Mouse (Mus musculus) myocyte (in vitro differentiated cells): Measurements from ENCODE around the gene Jade1. TPM values are rescaled to one million over a fixed set of nuclear protein-coding genes. Genes with fewer than 3 reads are reported as not detected.
A peak's percentile ranks its signal among the peaks of the same experiment; 100 is the strongest.

Experiments used
- H3K27me3 ChIP-seq: one replicate; pipeline ENCODE4 v1.6.1; 2011; ENCODE audit not compliant: control insufficient read depth, insufficient read depth, insufficient read length
- H3K36me3 ChIP-seq: one replicate; pipeline ENCODE4 v1.6.1; 2011; ENCODE audit not compliant: control insufficient read depth, insufficient read depth
- H3K4me2 ChIP-seq: one replicate; pipeline ENCODE4 v1.6.1; 2011; ENCODE audit warnings: low read depth, control low read depth
- H3K4me3 ChIP-seq: one replicate; pipeline ENCODE4 v1.5.1; 2011; ENCODE audit warnings: mild to moderate bottlenecking, control low read depth, moderate library complexity
- H3K79me2 ChIP-seq: one replicate; pipeline ENCODE4 v1.6.1; 2011; ENCODE audit not compliant: control insufficient read depth, insufficient read depth
- H3ac ChIP-seq: one replicate; pipeline ENCODE4 v1.6.1; 2011; ENCODE audit not compliant: control insufficient read depth, insufficient read length
- CEBPB ChIP-seq: IDR thresholded peaks from 2 replicates; pipeline ENCODE4 v1.6.1; 2011; ENCODE audit warnings: mild to moderate bottlenecking, moderate library complexity; ENCODE audit not compliant: poor library complexity, insufficient read depth, severe bottlenecking
- E2F4 ChIP-seq: IDR thresholded peaks from one replicate; pipeline ENCODE4 v1.6.1; 2011; ENCODE audit warnings: mild to moderate bottlenecking, control low read depth, moderate library complexity; ENCODE audit not compliant: insufficient read depth
- MAX ChIP-seq: IDR thresholded peaks from one replicate; pipeline ENCODE4 v1.6.1; 2011; ENCODE audit warnings: low read depth, mild to moderate bottlenecking, control low read depth
- MYOD1 ChIP-seq, 3 experiments: IDR thresholded peaks; one replicate each; pipeline ENCODE4 v1.6.1; 2011; ENCODE audit warnings: control low read depth in 2 of 3, low read depth in 2 of 3, mild to moderate bottlenecking in 2 of 3, moderate library complexity in 1 of 3; ENCODE audit not compliant: insufficient read length in 2 of 3, control insufficient read depth in 1 of 3
- MYOG ChIP-seq, 3 experiments: IDR thresholded peaks; one replicate each; pipeline ENCODE4 v1.6.1; 2011; ENCODE audit warnings: control low read depth in 2 of 3, low read depth in 2 of 3, mild to moderate bottlenecking in 2 of 3; ENCODE audit not compliant: insufficient read length in 2 of 3, control insufficient read depth in 1 of 3, insufficient read depth in 1 of 3
- POLR2A ChIP-seq: IDR thresholded peaks from one replicate; pipeline ENCODE4 v1.6.1; 2011; ENCODE audit warnings: low read depth, mild to moderate bottlenecking, control low read depth, moderate library complexity; ENCODE audit not compliant: insufficient read length
- POLR2AphosphoS2 ChIP-seq: IDR thresholded peaks from one replicate; pipeline ENCODE4 v1.6.1; 2011; ENCODE audit warnings: low read depth, control low read depth; ENCODE audit not compliant: insufficient read length
- REST ChIP-seq: IDR thresholded peaks from one replicate; pipeline ENCODE4 v1.6.1; 2011; ENCODE audit warnings: mild to moderate bottlenecking, control low read depth, moderate library complexity; ENCODE audit not compliant: insufficient read depth, insufficient read length
- SRF ChIP-seq: IDR thresholded peaks from one replicate; pipeline ENCODE4 v1.6.1; 2011; ENCODE audit warnings: low read depth; ENCODE audit not compliant: control insufficient read depth, insufficient read length
- TCF12 ChIP-seq: IDR thresholded peaks from one replicate; pipeline ENCODE4 v1.6.1; 2011; ENCODE audit warnings: mild to moderate bottlenecking, control low read depth; ENCODE audit not compliant: poor library complexity, insufficient read depth, severe bottlenecking
- TCF3 ChIP-seq: IDR thresholded peaks from one replicate; pipeline ENCODE4 v1.6.1; 2011; ENCODE audit warnings: low read depth, control low read depth; ENCODE audit not compliant: insufficient read length
- USF1 ChIP-seq: IDR thresholded peaks from one replicate; pipeline ENCODE4 v1.6.1; 2011; ENCODE audit warnings: low read depth, mild to moderate bottlenecking, control low read depth, moderate library complexity
- polyA plus RNA-seq: library from polyadenylated mRNA; unstranded; fragments of >200 nt; fragmentation: generic; extraction: Trizol; gene quantifications from one replicate; pipeline ENCODE4 v1.2.1, GENCODE M21; 2012; ENCODE audit warnings: missing spikeins

Gene Jade1
- polyA plus RNA-seq, 1 experiment = 8.8 TPM

DNA sequence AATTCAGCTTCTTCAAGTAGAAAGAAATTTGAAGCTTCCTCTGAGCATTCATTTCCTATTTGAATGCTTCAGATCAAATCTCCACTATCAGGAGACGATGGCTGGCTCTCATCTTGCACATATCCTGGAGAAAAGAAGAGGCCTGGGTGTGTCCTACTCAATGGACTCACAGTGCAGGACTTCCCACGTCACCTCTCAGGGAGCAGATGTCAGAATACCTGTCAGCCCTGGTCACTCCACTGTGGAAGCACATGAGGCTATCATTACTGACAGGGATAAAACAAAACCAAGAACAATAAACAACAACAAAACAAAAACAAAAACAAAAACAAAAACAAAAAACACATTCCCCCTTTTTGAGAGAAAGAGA, 32.5 kb upstream of the Jade1 start:
- Histone ChIP-seq H3K79me2 (no peaks in the 10 kb centered on the region), H3ac (no peak overlapping the region), H3K4me3 (no peak overlapping the region), H3K4me2 (no peak overlapping the region), H3K36me3 (no peaks in the 10 kb centered on the region), H3K27me3 (no peaks in the 10 kb centered on the region)
- TF ChIP-seq MAX (no peak), TCF12 (no peak), MYOG (IDR thresholded peaks at IDR 0.05; ENCODE audit: control insufficient read depth in 1 of 3, insufficient read depth in 1 of 3, insufficient read length in 2 of 3, low read depth in 2 of 3) (no peak), POLR2A (no peak), POLR2AphosphoS2 (no peak), CEBPB (no peak), USF1 (no peak), MYOD1 (IDR thresholded peaks at IDR 0.05; ENCODE audit: control insufficient read depth in 1 of 3, insufficient read length in 2 of 3, low read depth in 2 of 3) (no peak), E2F4 (no peak), REST (no peak)

DNA sequence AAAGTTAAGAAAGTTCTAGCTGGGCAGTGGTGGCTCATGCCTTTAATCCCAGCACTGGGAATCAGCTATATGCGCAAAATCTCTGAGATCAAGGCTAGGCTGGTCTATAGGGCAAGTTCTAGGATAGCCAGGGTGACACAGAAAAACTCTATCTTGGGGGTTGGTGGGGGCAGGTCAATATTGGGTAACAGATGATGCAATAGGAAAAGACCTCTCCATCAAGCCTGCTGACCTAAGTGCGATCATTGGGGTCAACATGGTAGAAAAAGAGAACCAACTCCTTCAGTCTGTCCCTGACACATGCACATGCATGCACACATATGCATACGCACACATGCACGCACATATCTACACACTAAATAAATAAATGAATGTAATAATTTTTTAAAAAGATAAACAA, 32.1 kb upstream of the Jade1 start:
- no peak overlapping the region for H3ac ChIP-seq
- TF ChIP-seq MYOG (IDR thresholded peaks at IDR 0.05; ENCODE audit: control insufficient read depth in 1 of 3, insufficient read depth in 1 of 3, insufficient read length in 2 of 3, low read depth in 2 of 3) (no peak), REST (no peak), USF1 (no peak), POLR2A (no peak), MAX (no peak), E2F4 (no peak), POLR2AphosphoS2 (no peak), CEBPB (no peak), TCF12 (no peak), MYOD1 (IDR thresholded peaks at IDR 0.05; ENCODE audit: control insufficient read depth in 1 of 3, insufficient read length in 2 of 3, low read depth in 2 of 3) (no peak), TCF3 (no peak), SRF (no peak)
- no peaks in the 10 kb centered on the region for H3K27me3 ChIP-seq
- H3K36me3 ChIP-seq = no peaks in the 10 kb centered on the region
- no peak overlapping the region for H3K4me2 ChIP-seq
- no peak overlapping the region for H3K4me3 ChIP-seq
- H3K79me2 ChIP-seq = no peaks in the 10 kb centered on the region

DNA sequence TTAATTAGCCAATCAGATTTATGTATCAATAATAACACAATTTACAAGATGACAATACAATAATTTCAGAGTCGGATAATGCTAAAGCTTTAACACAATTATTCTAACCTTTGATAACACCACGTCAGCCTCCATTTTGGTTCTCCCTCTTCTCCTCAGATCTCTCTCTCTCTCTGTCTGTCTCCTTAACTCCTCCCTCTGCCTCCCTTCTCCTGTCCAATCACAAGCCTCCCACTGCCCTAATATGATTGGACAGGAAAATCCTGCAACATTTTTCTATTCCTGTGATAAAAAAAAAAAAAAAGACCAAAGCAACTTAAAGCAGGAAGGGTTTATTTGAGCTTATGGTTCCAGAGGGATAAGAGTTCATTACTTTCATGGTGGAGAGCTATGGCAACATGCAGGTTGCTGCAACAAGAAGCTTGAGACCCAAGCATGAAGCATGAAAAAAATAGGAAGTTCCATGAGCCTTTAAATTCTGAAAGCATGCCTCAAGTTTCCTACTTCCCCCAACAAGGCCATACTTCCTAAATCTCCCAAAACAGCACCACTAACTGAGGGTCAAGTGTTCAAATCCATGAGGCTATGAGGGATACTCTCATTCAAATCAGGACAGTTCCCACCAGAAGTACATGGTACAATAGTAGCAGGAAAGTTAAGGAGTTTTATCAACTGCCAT, 27.1 kb upstream of the Jade1 start:
- H3K36me3 ChIP-seq = no peaks in the 10 kb centered on the region
- no peak for TF ChIP-seq POLR2AphosphoS2
- TF ChIP-seq MAX = no peak
- TF ChIP-seq TCF12 = no peak
- no peak for TF ChIP-seq SRF
- TF ChIP-seq E2F4 = no peak
- TF ChIP-seq MYOG (IDR thresholded peaks at IDR 0.05; ENCODE audit: control insufficient read depth in 1 of 3, insufficient read depth in 1 of 3, insufficient read length in 2 of 3, low read depth in 2 of 3) = no peak
- no peak for TF ChIP-seq CEBPB
- no peak for TF ChIP-seq MYOD1 (IDR thresholded peaks at IDR 0.05; ENCODE audit: control insufficient read depth in 1 of 3, insufficient read length in 2 of 3, low read depth in 2 of 3)
- TF ChIP-seq POLR2A = no peak
- no peak for TF ChIP-seq REST
- TF ChIP-seq USF1 = no peak
- no peak for TF ChIP-seq TCF3
- no peaks in the 10 kb centered on the region for H3K79me2 ChIP-seq
- no peak overlapping the region for H3K4me2 ChIP-seq
- no peaks in the 10 kb centered on the region for H3K27me3 ChIP-seq
- no peak overlapping the region for H3ac ChIP-seq
- no peak overlapping the region for H3K4me3 ChIP-seq

DNA sequence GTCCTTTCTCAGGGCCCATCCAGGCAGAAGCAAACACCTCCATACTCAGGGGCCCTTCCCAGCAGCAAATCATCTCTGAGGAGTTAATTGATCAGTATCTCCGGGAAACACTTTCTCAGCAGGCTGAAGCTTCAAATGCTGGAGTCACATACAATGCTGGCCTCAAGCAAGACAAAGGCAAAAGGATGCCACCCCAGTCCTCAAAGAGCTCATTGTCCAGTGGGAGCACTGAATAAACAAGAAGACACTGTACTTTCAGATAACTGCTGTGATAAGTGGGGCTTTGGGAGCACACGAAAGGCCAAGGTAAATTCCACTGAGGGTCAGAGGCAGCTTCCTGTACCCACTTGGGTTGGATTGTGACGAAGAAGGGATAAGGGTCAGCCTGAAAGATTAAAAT, 25.4 kb upstream of the Jade1 start:
- H3ac ChIP-seq = no peak overlapping the region
- no peak overlapping the region for H3K4me2 ChIP-seq
- no peaks in the 10 kb centered on the region for H3K27me3 ChIP-seq
- H3K36me3 ChIP-seq = no peaks in the 10 kb centered on the region
- H3K79me2 ChIP-seq = no peaks in the 10 kb centered on the region
- no peak for TF ChIP-seq E2F4
- no peak for TF ChIP-seq POLR2A
- H3K4me3 ChIP-seq = no peak overlapping the region

DNA sequence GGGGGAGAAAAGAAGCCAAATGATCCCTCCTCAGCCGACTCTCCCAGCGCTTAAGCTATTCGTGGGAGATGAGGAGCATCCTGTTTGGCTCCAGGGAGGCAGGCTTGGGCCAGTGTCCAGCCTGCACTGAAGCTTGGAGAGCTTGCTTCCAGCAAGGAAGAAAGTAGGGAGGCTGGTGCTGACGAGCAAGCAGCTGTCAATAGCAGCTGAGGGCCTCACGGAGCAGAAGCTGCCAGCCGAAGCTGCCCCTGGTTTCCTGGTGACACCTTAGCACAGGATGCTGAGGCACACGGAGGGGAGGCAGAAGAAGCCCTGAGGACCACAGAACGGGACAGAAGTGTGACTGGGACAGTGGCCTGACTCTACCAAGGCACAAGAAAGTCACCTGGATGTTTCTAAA, 24.0 kb upstream of the Jade1 start:
- Histone ChIP-seq H3K27me3 (no peaks in the 10 kb centered on the region), H3K36me3 (no peaks in the 10 kb centered on the region), H3K79me2 (no peaks in the 10 kb centered on the region), H3K4me2 (no peak overlapping the region), H3ac (no peak overlapping the region), H3K4me3 (no peak overlapping the region)
- TF ChIP-seq MYOD1 (IDR thresholded peaks at IDR 0.05; ENCODE audit: control insufficient read depth in 1 of 3, insufficient read length in 2 of 3, low read depth in 2 of 3) = peak in 2 of 3 experiments; percentile 46 to 54
- peak in 2 of 3 experiments; percentile 58 to 64 for TF ChIP-seq MYOG (IDR thresholded peaks at IDR 0.05; ENCODE audit: control insufficient read depth in 1 of 3, insufficient read depth in 1 of 3, insufficient read length in 2 of 3, low read depth in 2 of 3)
- TF ChIP-seq TCF12 = no peak
